Mouse (Mus musculus): Measurements from ENCODE around the gene Elmod3. TPM values are rescaled to one million over a fixed set of nuclear protein-coding genes. Genes with fewer than 3 reads are reported as not detected.

Elmod3 gene
- total RNA-seq, 2 experiments from 2014 or later: 8.1 to 8.8 TPM

GRCm38 (mm10) chr6:72615561-72616375, 17.6 kb upstream of the Elmod3 start:
- no peak for DNase-seq (ENCODE audit: low spot score in 2 of 2)

DNA sequence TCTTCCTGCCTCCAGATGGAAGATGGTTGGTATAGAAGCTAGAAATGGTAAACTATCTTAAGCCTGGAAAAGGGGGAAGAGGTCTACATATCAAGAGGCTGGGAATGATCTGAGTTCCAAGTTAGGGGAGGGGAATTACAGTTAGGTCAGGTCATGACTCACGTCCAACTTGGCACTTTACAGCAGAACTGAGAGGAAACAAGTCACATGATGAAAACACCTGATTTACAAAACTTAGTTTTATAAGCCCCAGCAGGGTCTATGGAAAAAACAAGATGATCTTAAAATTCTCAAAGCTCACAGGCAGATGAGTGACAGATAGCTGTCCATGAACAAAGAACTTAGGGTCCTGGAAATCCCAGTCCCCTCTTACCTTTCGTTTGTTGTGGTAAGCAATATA, 16.9 kb upstream of the Elmod3 start:
- DNase-seq (ENCODE audit: low spot score in 2 of 2): no peak

GRCm38 (mm10) chr6:72610261-72610660, 12.0 kb upstream of the Elmod3 start:
- no peak for DNase-seq (ENCODE audit: low spot score in 2 of 2)

- DNase-seq (ENCODE audit: low spot score in 2 of 2): no peak
Measured at GRCm38 (mm10) chr6:72608662-72609184, 10.5 kb upstream of the Elmod3 start.

DNA sequence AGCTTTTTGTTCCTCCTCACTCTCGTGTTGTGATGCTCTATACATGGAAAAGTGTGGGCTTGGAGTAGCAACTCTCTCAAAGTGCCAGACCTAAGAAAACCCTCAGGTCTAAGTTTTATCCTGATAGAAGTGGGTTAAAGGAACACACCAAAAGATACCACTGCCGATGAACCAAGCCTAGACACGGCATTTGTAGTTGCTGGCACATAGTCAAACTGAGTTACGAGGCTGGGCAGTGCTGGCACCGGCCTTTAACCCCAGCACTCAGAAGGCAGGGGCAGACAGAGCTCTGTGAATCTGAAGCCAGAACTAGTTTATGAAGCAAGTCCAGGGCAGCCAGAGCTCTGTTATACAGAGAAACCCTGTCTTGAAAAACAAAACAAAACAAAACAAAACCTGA, 9.5 kb upstream of the Elmod3 start:
- no peak for DNase-seq (ENCODE audit: low spot score in 2 of 2)

- DNase-seq (ENCODE audit: low spot score in 2 of 2): no peak
Measured at GRCm38 (mm10) chr6:72607060-72607459, 8.8 kb upstream of the Elmod3 start.

DNA sequence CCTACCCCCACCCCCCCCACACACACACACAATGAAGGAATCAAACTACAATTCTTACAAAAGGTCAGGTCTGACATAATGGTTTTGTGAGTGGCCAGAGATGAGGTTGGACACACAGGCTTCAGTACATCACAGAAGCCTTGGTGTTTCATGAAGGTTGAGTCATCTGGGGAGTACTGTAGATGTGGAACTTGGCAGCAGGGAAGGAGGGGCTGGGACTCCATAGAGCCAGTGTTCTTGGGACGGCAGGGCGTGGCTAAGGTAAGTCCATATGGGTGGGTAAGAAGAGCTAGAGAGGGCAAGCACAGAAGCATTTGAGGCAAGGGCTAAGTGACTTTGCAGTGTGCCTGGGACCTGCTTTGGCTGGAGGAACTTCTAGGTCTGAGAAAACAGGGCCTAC, 5.9 kb upstream of the Elmod3 start:
- no peak for DNase-seq (ENCODE audit: low spot score in 2 of 2)

DNA sequence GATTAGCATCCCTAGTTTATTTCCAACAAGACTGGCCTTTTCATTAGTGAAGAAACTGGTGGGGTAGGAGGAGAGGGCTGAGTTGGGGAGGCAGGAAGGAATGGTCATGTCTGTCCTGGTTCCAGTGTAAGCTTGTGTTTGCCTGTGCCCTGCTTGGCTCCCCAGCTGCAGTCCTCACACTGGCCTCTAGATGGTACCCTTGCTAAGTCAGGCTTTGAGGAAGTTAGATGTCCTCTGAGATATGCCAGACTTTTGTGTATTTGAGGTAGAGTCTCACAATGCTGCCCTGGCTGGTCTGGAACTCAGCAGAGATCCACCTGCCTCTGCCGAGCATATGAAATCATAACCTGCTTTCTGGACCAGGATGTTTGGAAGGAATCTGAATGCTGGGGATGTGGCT, 3.5 kb upstream of the Elmod3 start:
- DNase-seq (ENCODE audit: low spot score in 2 of 2): peak; percentile 45 to 73

DNA sequence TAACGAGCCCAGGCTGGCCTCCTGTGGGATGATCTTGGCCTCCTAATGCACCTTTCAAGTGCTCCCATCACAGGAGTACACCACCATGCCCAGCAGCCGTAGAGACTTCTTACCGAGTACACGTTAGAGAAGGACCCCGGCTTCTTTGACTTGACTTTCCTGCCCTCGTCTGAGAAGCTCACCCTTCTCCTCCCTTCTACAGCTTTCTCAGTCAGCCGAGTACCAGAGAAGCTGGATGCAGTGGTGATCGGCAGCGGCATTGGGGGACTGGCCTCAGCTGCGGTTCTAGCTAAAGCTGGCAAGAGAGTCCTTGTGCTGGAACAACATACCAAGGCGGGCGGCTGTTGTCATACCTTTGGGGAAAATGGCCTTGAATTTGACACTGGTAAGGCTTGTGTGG, 2.6 kb upstream of the Elmod3 start:
- no peak for DNase-seq (ENCODE audit: low spot score in 2 of 2)

- no peak for DNase-seq (ENCODE audit: low spot score in 2 of 2)
Measured at GRCm38 (mm10) chr6:72600216-72600615, 2.0 kb upstream of the Elmod3 start.

- DNase-seq (ENCODE audit: low spot score in 2 of 2): peak in 1 of 2 experiments; percentile 50
Measured at GRCm38 (mm10) chr6:72598791-72599557, 761 bp upstream of the Elmod3 start.

GRCm38 (mm10) chr6:72597083-72597874, 934 bp downstream of the Elmod3 start:
- no peak for DNase-seq (ENCODE audit: low spot score in 2 of 2)

DNA sequence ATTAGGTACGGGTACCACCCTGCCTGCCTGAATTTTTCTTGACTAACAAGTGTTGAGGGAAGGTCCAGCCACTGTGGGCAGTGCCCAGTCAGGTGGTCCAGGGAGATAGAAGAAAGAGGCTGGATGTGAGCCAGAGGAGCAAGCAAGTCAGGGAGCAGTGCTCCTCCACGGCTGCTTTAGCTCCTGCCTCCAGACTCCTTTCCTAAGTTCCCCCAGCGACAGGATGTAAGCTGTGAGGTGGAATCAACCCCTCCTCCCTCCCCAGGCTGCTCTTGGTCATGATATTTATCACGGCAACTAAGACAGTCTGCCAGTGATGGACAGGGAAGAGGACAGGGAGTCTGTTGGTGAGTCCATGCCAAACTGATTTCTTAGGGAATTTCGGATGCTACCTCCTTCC, 4.3 kb downstream of the Elmod3 start:
- DNase-seq (ENCODE audit: low spot score in 2 of 2): no peak

DNA sequence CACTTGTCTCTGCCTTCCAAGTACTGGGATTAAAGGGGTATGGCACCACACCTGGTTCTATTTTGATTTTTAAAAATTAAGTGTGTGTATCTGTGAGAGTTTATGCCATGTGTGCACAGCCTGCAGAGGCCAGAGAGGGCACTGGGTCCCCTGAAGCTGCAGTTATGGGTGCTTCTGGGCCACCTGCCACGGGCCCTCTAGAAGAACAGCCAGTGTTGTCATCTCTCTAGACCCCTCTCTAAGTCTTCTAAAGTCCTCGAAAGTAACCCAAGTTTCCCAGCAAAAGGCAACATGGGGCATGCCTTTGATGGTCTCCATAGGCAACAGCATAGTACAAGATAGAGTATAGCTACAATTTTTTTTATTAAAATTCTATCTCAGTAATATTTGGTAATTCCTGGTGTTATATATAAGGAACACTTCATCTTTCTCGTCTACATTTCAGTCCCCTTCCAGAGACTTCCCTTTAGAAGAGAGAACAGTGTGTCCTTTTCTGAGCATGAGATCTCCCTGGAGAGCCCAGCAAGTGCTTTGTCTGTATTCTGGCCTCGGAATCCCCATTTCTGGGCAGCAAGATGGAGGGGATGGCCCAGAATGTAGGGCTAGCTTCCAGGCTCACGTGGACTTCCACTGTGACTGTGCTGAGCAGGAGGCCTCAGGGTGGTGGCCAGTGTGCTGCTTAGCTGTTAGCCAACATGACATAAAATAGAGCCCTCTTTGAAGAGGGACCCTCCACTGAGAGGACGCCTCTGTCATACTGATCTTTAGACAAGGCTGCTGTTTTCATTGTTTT, 5.0 kb downstream of the Elmod3 start:
- no peak for DNase-seq (ENCODE audit: low spot score in 2 of 2)

DNA sequence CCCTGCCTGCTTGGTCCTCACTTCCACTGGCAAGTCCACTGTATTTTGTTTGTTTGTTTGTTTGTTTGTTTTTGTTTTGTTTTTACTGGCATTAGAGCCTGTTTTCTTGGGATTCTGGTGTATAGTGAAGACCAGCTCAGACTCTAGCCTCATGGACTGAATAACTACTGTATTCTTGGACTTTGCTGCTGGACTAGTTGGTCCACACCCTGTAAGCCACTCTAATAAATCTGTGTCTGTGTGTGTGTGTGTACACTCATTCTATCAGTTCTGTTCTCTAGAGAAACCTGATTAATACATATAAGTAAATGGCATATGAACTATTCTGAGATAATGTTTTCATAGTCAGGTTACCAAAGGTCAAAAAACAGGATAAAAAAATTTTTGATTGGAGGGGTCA, 8.1 kb downstream of the Elmod3 start:
- no peak for DNase-seq (ENCODE audit: low spot score in 2 of 2)

- DNase-seq (ENCODE audit: low spot score in 2 of 2): no peak
Measured at GRCm38 (mm10) chr6:72588307-72588706, 9.9 kb downstream of the Elmod3 start.

- DNase-seq (ENCODE audit: low spot score in 2 of 2): no peak
Measured at GRCm38 (mm10) chr6:72586701-72587100, 11.5 kb downstream of the Elmod3 start.

- no peak for DNase-seq (ENCODE audit: low spot score in 2 of 2)
Measured at GRCm38 (mm10) chr6:72584154-72584553, 14.1 kb downstream of the Elmod3 start.

GRCm38 (mm10) chr6:72583211-72583839, 14.9 kb downstream of the Elmod3 start:
- DNase-seq (ENCODE audit: low spot score in 2 of 2): no peak
